Mouse (Mus musculus): ENCODE data around the gene Ankrd44.

DNA sequence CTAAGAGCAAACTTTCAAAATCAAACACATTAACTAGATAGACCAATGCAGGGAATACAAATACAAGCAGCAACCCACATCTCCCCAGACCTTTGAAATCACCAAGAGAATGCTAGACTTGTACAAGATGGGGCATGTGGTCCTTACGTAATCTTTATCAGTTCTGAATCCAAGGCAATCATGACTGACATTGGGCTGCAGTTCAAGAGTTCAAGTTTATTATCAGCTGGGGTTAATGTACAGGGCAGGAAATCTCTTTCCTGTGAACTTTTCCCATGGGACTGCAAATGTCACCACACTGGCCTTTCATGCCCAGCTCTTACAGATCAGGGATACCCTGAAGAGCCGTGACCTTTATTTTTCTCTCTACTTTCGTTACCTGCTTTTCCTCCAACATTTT, 154.7 kb downstream of the Ankrd44 start:
- TF ChIP-seq JUN (IDR thresholded peaks at IDR 0.05; ENCODE audit: insufficient read depth, low read depth, low read length) = no peak
- TF ChIP-seq HCFC1 (IDR thresholded peaks at IDR 0.05; ENCODE audit: low read depth, low read length) = no peak
- TF ChIP-seq POLR2A (IDR thresholded peaks at IDR 0.05; ENCODE audit: low read depth, low read length) = no peak

All from CH12.LX (cell line).